Comparison of ENCODE assay signal across 13 mouse cellular contexts in genomic region chr19:46004814-46005466, GRCm38 (mm10). TPM values are rescaled to one million over a fixed set of nuclear protein-coding genes. Genes with fewer than 3 reads are reported as not detected.
DNase-seq lines count a peak whose midpoint lies in the region; ATAC-seq and TF ChIP-seq lines count a peak whose summit lies in the region.
"Had no signal": no experiment of that assay in that cellular context is flagged by ENCODE, and none has a peak within 500 bp of the region (broad histone marks: within the 10 kb centered on the region; RNA-seq: fewer than 3 reads in every experiment).

No protein-coding gene starts in this region.

- no peaks in the 10 kb centered on the region for H3K9me3 ChIP-seq in heart, embryonic 15.5 days (replicated peaks)
- H3K9me3 ChIP-seq in lung, embryonic 15.5 days: no peaks in the 10 kb centered on the region
- H3K9me3 ChIP-seq: embryonic facial prominence, embryonic 12.5 days; forebrain, embryonic 13.5 days; liver, embryonic 13.5 days; neural tube, embryonic 12.5 days had no signal

- 80% methylated on average over 17 of the region's 17 CpGs for WGBS in heart, embryonic 15.5 days
- 81% methylated on average over 17 of the region's 17 CpGs for WGBS in lung, embryonic 15.5 days

- H3K27me3 ChIP-seq in heart, embryonic 15.5 days: no peaks in the 10 kb centered on the region
- H3K27me3 ChIP-seq in lung, embryonic 15.5 days: no peaks in the 10 kb centered on the region
- no peaks in the 10 kb centered on the region for H3K27me3 ChIP-seq in myocyte (ENCODE audit: control insufficient read depth, insufficient read depth, insufficient read length)

- H3ac ChIP-seq in myocyte (ENCODE audit: control insufficient read depth, insufficient read length): no peak overlapping the region

- no peak for DNase-seq in heart, postnatal 25 days (ENCODE audit: low spot score)
- DNase-seq in lung, postnatal 14 days: no peak
- DNase-seq: gastrocnemius, postnatal 25 days; liver, embryonic 13.5 days had no signal

- H3K4me2 ChIP-seq in heart, embryonic 15.5 days: peak overlapping the region; percentile 97
- H3K4me2 ChIP-seq in lung, embryonic 15.5 days: peak overlapping the region; percentile 98; the same call in 1 of the 2 replicates
- H3K4me2 ChIP-seq in myocyte (ENCODE audit: low read depth): peak overlapping the region; percentile 97

- peaks cover 21% of the 10 kb centered on the region for H3K4me1 ChIP-seq in heart, embryonic 15.5 days (replicated peaks)
- peaks cover 20% of the 10 kb centered on the region for H3K4me1 ChIP-seq in lung, embryonic 15.5 days
- peaks cover 33% of the 10 kb centered on the region for H3K4me1 ChIP-seq in bone marrow macrophage, adult 2 months (ENCODE audit: control insufficient read depth, insufficient read depth, low read length)

- TF ChIP-seq POLR2A in bone marrow macrophage, adult 2 months (IDR thresholded peaks at IDR 0.05; ENCODE audit: borderline replicate concordance, low read depth, low read length): no peak
- no peak for TF ChIP-seq POLR2A in myocyte (IDR thresholded peaks at IDR 0.05; ENCODE audit: insufficient read length, low read depth)

- intact Hi-C loops in heart, postnatal 25 days (cut with DNase I): no loop called here

- H3K36me3 ChIP-seq in heart, embryonic 15.5 days: peaks cover 8% of the 10 kb centered on the region; the same call in 1 of the 2 replicates
- H3K36me3 ChIP-seq in lung, embryonic 15.5 days: 0 out of 2 replicates have a peak, but pooled peaks cover 3% of the 10 kb centered on the region
- no peaks in the 10 kb centered on the region for H3K36me3 ChIP-seq in myocyte (ENCODE audit: control insufficient read depth, insufficient read depth)
- H3K36me3 ChIP-seq: embryonic facial prominence, embryonic 12.5 days; neural tube, embryonic 12.5 days had no signal

- no peak overlapping the region for H3K27ac ChIP-seq in heart, embryonic 15.5 days
- H3K27ac ChIP-seq in lung, embryonic 15.5 days: no peak overlapping the region
- no peak overlapping the region for H3K27ac ChIP-seq in bone marrow macrophage, adult 2 months (ENCODE audit: insufficient read depth, low read depth, low read length)
- H3K27ac ChIP-seq: embryonic facial prominence, embryonic 12.5 days; forebrain, embryonic 13.5 days; liver, embryonic 13.5 days; neural tube, embryonic 12.5 days had no signal

- no peak for TF ChIP-seq CTCF in bone marrow macrophage, adult 2 months (IDR thresholded peaks at IDR 0.05; ENCODE audit: low read depth, low read length)

- H3K4me3 ChIP-seq in heart, embryonic 15.5 days: peak overlapping the region; percentile 80; the same call in 1 of the 2 replicates
- H3K4me3 ChIP-seq in lung, embryonic 15.5 days: no peak overlapping the region
- 0 out of 2 replicates have a peak overlapping the region, but pooled peaks have one; percentile 90 for H3K4me3 ChIP-seq in bone marrow macrophage, adult 2 months (ENCODE audit: insufficient read depth, low read length)
- peak overlapping the region; percentile 62 for H3K4me3 ChIP-seq in myocyte

- H3K79me2 ChIP-seq in myocyte (ENCODE audit: control insufficient read depth, insufficient read depth): peaks cover 17% of the 10 kb centered on the region

- no peak for ATAC-seq in heart, embryonic 15.5 days (replicated peaks; ENCODE audit: insufficient number of reproducible peaks, insufficient read depth, low FRiP score, low read depth)
- no peak; the same call in 1 of the 2 replicates for ATAC-seq in lung, embryonic 15.5 days (ENCODE audit: borderline replicate concordance, extremely low read depth, low FRiP score, low TSS enrichment)
- no peak for ATAC-seq in monocyte, adult 5-6 weeks (replicated peaks; ENCODE audit: insufficient number of reproducible peaks, low FRiP score, low TSS enrichment, poor library complexity, severe bottlenecking)
- ATAC-seq: forebrain, embryonic 13.5 days; inflammation-experienced regulatory T-cells, adult 6 months had no signal

- H3K9ac ChIP-seq in heart, embryonic 15.5 days: no peak overlapping the region
- no peak overlapping the region for H3K9ac ChIP-seq in lung, embryonic 15.5 days
- H3K9ac ChIP-seq: embryonic facial prominence, embryonic 12.5 days; forebrain, embryonic 13.5 days had no signal

TF ChIP-seq in myocyte, 11 proteins besides CTCF, POLR2A, EP300 and RAD21:
- TF ChIP-seq MYOG (IDR thresholded peaks at IDR 0.05; ENCODE audit: control insufficient read depth in 1 of 3, insufficient read depth in 1 of 3, insufficient read length in 2 of 3, low read depth in 2 of 3) (no peak), SRF (IDR thresholded peaks at IDR 0.05; ENCODE audit: control insufficient read depth, insufficient read length, low read depth) (no peak), E2F4 (IDR thresholded peaks at IDR 0.05; ENCODE audit: insufficient read depth) (no peak), MYOD1 (IDR thresholded peaks at IDR 0.05; ENCODE audit: control insufficient read depth in 1 of 3, insufficient read length in 2 of 3, low read depth in 2 of 3) (no peak), TCF3 (IDR thresholded peaks at IDR 0.05; ENCODE audit: insufficient read length, low read depth) (no peak), REST (IDR thresholded peaks at IDR 0.05; ENCODE audit: insufficient read depth, insufficient read length) (no peak), CEBPB (IDR thresholded peaks at IDR 0.05; ENCODE audit: insufficient read depth, poor library complexity, severe bottlenecking) (no peak), USF1 (IDR thresholded peaks at IDR 0.05; ENCODE audit: low read depth) (no peak), POLR2AphosphoS2 (IDR thresholded peaks at IDR 0.05; ENCODE audit: insufficient read length, low read depth) (no peak), TCF12 (IDR thresholded peaks at IDR 0.05; ENCODE audit: insufficient read depth, poor library complexity, severe bottlenecking) (no peak), MAX (IDR thresholded peaks at IDR 0.05; ENCODE audit: low read depth) (no peak)

RNA-seq across cellular contexts. Expression of gene Hps6, which starts 1.6 kb away (rescaled TPM):
- polyA plus RNA-seq in heart, embryonic 15.5 days (2015; fragmentation: Nextera tagmentation; extraction: Ambion mirVana): 6.5 and 7.5 TPM in 2 replicates
- total RNA-seq in heart, postnatal 25 days (2021): 1 to 10 TPM; 6.2 to 7.0 TPM
- 9.7 and 11.1 TPM in 2 replicates for polyA plus RNA-seq in lung, embryonic 15.5 days (2015; fragmentation: Nextera tagmentation; extraction: Ambion mirVana)
- polyA plus RNA-seq in bone marrow macrophage, adult 2 months (2012; ENCODE audit: insufficient read depth, insufficient read length, missing spikeins): 6.7 and 6.9 TPM in 2 replicates
- 12.0 TPM for polyA plus RNA-seq in myocyte (2012; fragmentation: generic; extraction: Trizol)
- total RNA-seq in monocyte, adult 5-6 weeks (2017): 4.3 to 14.7 TPM (median 6.0 TPM) in 3 replicates

RNA-seq across cellular contexts. Expression of gene Armh3, which starts 6.7 kb away (rescaled TPM):
- polyA plus RNA-seq in heart, embryonic 15.5 days (2015; fragmentation: Nextera tagmentation; extraction: Ambion mirVana): 12.2 and 15.3 TPM in 2 replicates
- total RNA-seq in heart, postnatal 25 days (2021): 10 to 100 TPM; 14.8 to 16.0 TPM
- 15.6 and 17.9 TPM in 2 replicates for polyA plus RNA-seq in lung, embryonic 15.5 days (2015; fragmentation: Nextera tagmentation; extraction: Ambion mirVana)
- 9.6 and 13.2 TPM in 2 replicates for polyA plus RNA-seq in bone marrow macrophage, adult 2 months (2012; ENCODE audit: insufficient read depth, insufficient read length, missing spikeins)
- 9.7 TPM for polyA plus RNA-seq in myocyte (2012; fragmentation: generic; extraction: Trizol)
- total RNA-seq in monocyte, adult 5-6 weeks (2017): 7.5 to 16.0 TPM (median 11.5 TPM) in 3 replicates

RNA-seq across cellular contexts. Expression of gene Pprc1, which starts 39.7 kb away (rescaled TPM):
- polyA plus RNA-seq in heart, embryonic 15.5 days (2015; fragmentation: Nextera tagmentation; extraction: Ambion mirVana): 17.7 and 25.8 TPM in 2 replicates
- 10 to 100 TPM; 14.0 to 14.9 TPM for total RNA-seq in heart, postnatal 25 days (2021)
- polyA plus RNA-seq in lung, embryonic 15.5 days (2015; fragmentation: Nextera tagmentation; extraction: Ambion mirVana): 28.0 and 29.5 TPM in 2 replicates
- polyA plus RNA-seq in bone marrow macrophage, adult 2 months (2012; ENCODE audit: insufficient read depth, insufficient read length, missing spikeins): 10.9 and 16.5 TPM in 2 replicates
- polyA plus RNA-seq in myocyte (2012; fragmentation: generic; extraction: Trizol): 19.7 TPM
- total RNA-seq in monocyte, adult 5-6 weeks (2017): 4.4 to 21.4 TPM (median 6.6 TPM) in 3 replicates

RNA-seq across cellular contexts. Expression of gene Ldb1, which starts 40.1 kb away (rescaled TPM):
- 64.5 and 78.7 TPM in 2 replicates for polyA plus RNA-seq in heart, embryonic 15.5 days (2015; fragmentation: Nextera tagmentation; extraction: Ambion mirVana)
- 10 to 100 TPM; 40.3 to 44.7 TPM for total RNA-seq in heart, postnatal 25 days (2021)
- polyA plus RNA-seq in lung, embryonic 15.5 days (2015; fragmentation: Nextera tagmentation; extraction: Ambion mirVana): 98.2 and 99.7 TPM in 2 replicates
- 103 and 106 TPM in 2 replicates for polyA plus RNA-seq in bone marrow macrophage, adult 2 months (2012; ENCODE audit: insufficient read depth, insufficient read length, missing spikeins)
- 68.7 TPM for polyA plus RNA-seq in myocyte (2012; fragmentation: generic; extraction: Trizol)
- total RNA-seq in monocyte, adult 5-6 weeks (2017): 90.1 to 143 TPM (median 108 TPM) in 3 replicates
